Mouse (Mus musculus) hindbrain, postnatal 0 days (tissue): Measurements from ENCODE around the gene Zdhhc6. TPM values are rescaled to one million over a fixed set of nuclear protein-coding genes. Genes with fewer than 3 reads are reported as not detected.

ENCODE experiments used
- ATAC-seq: fragments of 200-750 bp; cut with Nextera tagmentation; 2 replicates; pipeline ENCODE4 v1.8.0; 2017; ENCODE audit warnings: mild to moderate bottlenecking, moderate TSS enrichment, moderate library complexity
- DNase-seq: peaks from one replicate; pipeline ENCODE4 v3.0.0-alpha.2; 2015; ENCODE audit warnings: low spot score
- H3K27ac ChIP-seq: fragments of 300-500 bp; sonication (generic); 2 replicates; pipeline ENCODE4 v1.5.1; 2014; ENCODE audit warnings: mild to moderate bottlenecking
- H3K27me3 ChIP-seq: fragments of 300-500 bp; sonication (generic); 2 replicates; pipeline ENCODE4 v1.6.1; 2014; ENCODE audit warnings: low read length, mixed read lengths; ENCODE audit not compliant: insufficient read depth
- H3K36me3 ChIP-seq: fragments of 300-500 bp; sonication (generic); 2 replicates; pipeline ENCODE4 v1.6.1; 2014; ENCODE audit warnings: low read length, mixed read lengths; ENCODE audit not compliant: insufficient read depth
- H3K4me1 ChIP-seq: fragments of 300-500 bp; sonication (generic); 2 replicates; pipeline ENCODE4 v1.6.1; 2014; ENCODE audit warnings: antibody characterized with exemption, low read length, mixed read lengths; ENCODE audit not compliant: insufficient read depth
- H3K4me2 ChIP-seq: fragments of 300-500 bp; sonication (generic); 2 replicates; pipeline ENCODE4 v1.6.1; 2014; ENCODE audit warnings: low read depth, mild to moderate bottlenecking, low read length, moderate library complexity, mixed read lengths
- H3K4me3 ChIP-seq: fragments of 300-500 bp; sonication (generic); 2 replicates; pipeline ENCODE4 v1.5.1; 2014; ENCODE audit warnings: low read length
- H3K9ac ChIP-seq: fragments of 300-500 bp; sonication (generic); replicated peaks from 2 replicates; pipeline ENCODE4 v1.6.1; 2014; ENCODE audit warnings: mild to moderate bottlenecking, low read length, moderate library complexity, mixed read lengths
- H3K9me3 ChIP-seq: fragments of 300-500 bp; sonication (generic); 2 replicates; pipeline ENCODE4 v1.6.1; 2016; ENCODE audit warnings: low read length, mixed read lengths
- CTCF ChIP-seq: IDR thresholded peaks from 2 replicates; pipeline ENCODE4 v1.5.1; 2016; ENCODE audit warnings: antibody characterized with exemption, control low read depth, low read depth
- WGBS: fragments of 180-500 bp; shearing (Covaris S2); extraction: QIAGEN DNeasy Blood & Tissue Kit; methylation state at CpG from one replicate; pipeline ENCODE4 v1.1.7; 2014; 5-methylcytosine and 5-hydroxymethylcytosine counted together
- polyA plus RNA-seq: library from polyadenylated mRNA; unstranded; fragments of >200 nt; fragmentation: Nextera tagmentation; extraction: Ambion mirVana; gene quantifications from 2 replicates; pipeline ENCODE4 v1.2.1, GENCODE M21; 2015
- total RNA-seq: library from RNA; depleted of rRNA; stranded (reverse); fragments of >200 nt; gene quantifications from 2 replicates; pipeline ENCODE4 v1.2.3, GENCODE M21; 2014

Zdhhc6 gene
- total and polyA plus RNA-seq, 2 experiments from 2014 or later, result 38.3 to 56.8 TPM

- Histone ChIP-seq H3K4me1 (no peaks in the 10 kb centered on the region), H3K4me2 (no peak overlapping the region), H3K9me3 (no peaks in the 10 kb centered on the region), H3K27me3 (no peaks in the 10 kb centered on the region), H3K9ac (no peak overlapping the region), H3K4me3 (no peak overlapping the region), H3K27ac (no peak overlapping the region), H3K36me3 (peaks cover 9% of the 10 kb centered on the region; the same call in 1 of the 2 replicates)
- ATAC-seq (no peak), DNase-seq (no peak)
- TF ChIP-seq CTCF, result no peak
- 94% methylated on average over 4 of the region's 4 CpGs for WGBS
Observed at GRCm38 (mm10) chr19:55284093-55284492, 31.7 kb downstream of the Zdhhc6 start.

GRCm38 (mm10) chr19:55276770-55277169 lies 39.1 kb downstream of the Zdhhc6 start:
- H3K27ac ChIP-seq, result no peak overlapping the region
- H3K9ac ChIP-seq, result no peak overlapping the region
- no peaks in the 10 kb centered on the region for H3K9me3 ChIP-seq
- ATAC-seq (no peak), DNase-seq (no peak)
- peaks cover 5% of the 10 kb centered on the region; the same call in 1 of the 2 replicates for H3K36me3 ChIP-seq
- no peak overlapping the region for H3K4me2 ChIP-seq
- no peaks in the 10 kb centered on the region for H3K4me1 ChIP-seq
- TF ChIP-seq CTCF, result no peak
- H3K27me3 ChIP-seq, result no peaks in the 10 kb centered on the region
- WGBS, result 91% methylated on average over 3 of the region's 3 CpGs
- no peak overlapping the region for H3K4me3 ChIP-seq

GRCm38 (mm10) chr19:55276100-55276499 lies 39.7 kb downstream of the Zdhhc6 start:
- Histone ChIP-seq H3K27me3 (no peaks in the 10 kb centered on the region), H3K9me3 (no peaks in the 10 kb centered on the region), H3K9ac (no peak overlapping the region), H3K4me2 (no peak overlapping the region), H3K4me3 (no peak overlapping the region), H3K36me3 (peaks cover 5% of the 10 kb centered on the region; the same call in 1 of the 2 replicates), H3K4me1 (no peaks in the 10 kb centered on the region), H3K27ac (no peak overlapping the region)
- no peak for ATAC-seq
- TF ChIP-seq CTCF, result no peak
- 87% methylated on average over 4 of the region's 4 CpGs for WGBS
- no peak for DNase-seq

GRCm38 (mm10) chr19:55273340-55273739 lies 42.5 kb downstream of the Zdhhc6 start:
- no peaks in the 10 kb centered on the region for H3K4me1 ChIP-seq
- ATAC-seq (no peak), DNase-seq (no peak)
- H3K27ac ChIP-seq, result no peak overlapping the region
- no peak overlapping the region for H3K9ac ChIP-seq
- TF ChIP-seq CTCF, result no peak
- WGBS, result 83% methylated on average over 6 of the region's 6 CpGs
- H3K9me3 ChIP-seq, result no peaks in the 10 kb centered on the region
- no peaks in the 10 kb centered on the region for H3K36me3 ChIP-seq
- H3K4me2 ChIP-seq, result no peak overlapping the region
- no peak overlapping the region for H3K4me3 ChIP-seq
- H3K27me3 ChIP-seq, result no peaks in the 10 kb centered on the region

GRCm38 (mm10) chr19:55271448-55271847 lies 44.4 kb downstream of the Zdhhc6 start:
- no peak for TF ChIP-seq CTCF
- Histone ChIP-seq H3K4me2 (no peak overlapping the region), H3K4me1 (no peaks in the 10 kb centered on the region), H3K36me3 (no peaks in the 10 kb centered on the region), H3K27ac (no peak overlapping the region), H3K9me3 (no peaks in the 10 kb centered on the region), H3K27me3 (no peaks in the 10 kb centered on the region), H3K9ac (no peak overlapping the region), H3K4me3 (no peak overlapping the region)
- WGBS, result 35% methylated on average over 3 of the region's 3 CpGs
- DNase-seq (no peak), ATAC-seq (no peak)

GRCm38 (mm10) chr19:55269051-55269450 lies 46.8 kb downstream of the Zdhhc6 start:
- H3K4me3 ChIP-seq, result no peak overlapping the region
- no peak overlapping the region for H3K27ac ChIP-seq
- H3K9me3 ChIP-seq, result no peaks in the 10 kb centered on the region
- H3K9ac ChIP-seq, result no peak overlapping the region
- no peaks in the 10 kb centered on the region for H3K27me3 ChIP-seq
- WGBS, result 89% methylated on average over 5 of the region's 5 CpGs
- H3K36me3 ChIP-seq, result no peaks in the 10 kb centered on the region
- DNase-seq (no peak), ATAC-seq (no peak)
- no peaks in the 10 kb centered on the region for H3K4me1 ChIP-seq
- no peak overlapping the region for H3K4me2 ChIP-seq
- TF ChIP-seq CTCF, result no peak

- H3K27me3 ChIP-seq, result no peaks in the 10 kb centered on the region
Observed at GRCm38 (mm10) chr19:55268150-55268549, 47.7 kb downstream of the Zdhhc6 start.

More at GRCm38 (mm10) chr19:55268150-55268549, 47.7 kb downstream of the Zdhhc6 start:
- no peak overlapping the region for H3K9ac ChIP-seq
- no peak overlapping the region for H3K27ac ChIP-seq
- no peak for ATAC-seq
- no peaks in the 10 kb centered on the region for H3K9me3 ChIP-seq
- no peak overlapping the region for H3K4me2 ChIP-seq
- H3K4me3 ChIP-seq, result no peak overlapping the region
- DNase-seq, result no peak
- H3K4me1 ChIP-seq, result no peaks in the 10 kb centered on the region
- WGBS, result 68% methylated on average over 3 of the region's 3 CpGs
- no peak for TF ChIP-seq CTCF
- no peaks in the 10 kb centered on the region for H3K36me3 ChIP-seq
